Mouse (Mus musculus): ENCODE data around the gene Smarca2. TPM values are rescaled to one million over a fixed set of nuclear protein-coding genes. Genes with fewer than 3 reads are reported as not detected.

Smarca2 gene
- polyA plus RNA-seq, 1 experiment from 2014 or later = 66.1 TPM

- no peaks in the 10 kb centered on the region for H3K4me1 ChIP-seq (ENCODE audit: control insufficient read depth, insufficient read depth, low read length)
- no peak overlapping the region for H3K27ac ChIP-seq (ENCODE audit: low read length)
- H3K27me3 ChIP-seq (ENCODE audit: control insufficient read depth, insufficient read depth, low read length) = no peaks in the 10 kb centered on the region
- peaks cover 30% of the 10 kb centered on the region for H3K36me3 ChIP-seq (ENCODE audit: control insufficient read depth, insufficient read depth, low read length)
- 92% methylated on average over 8 of the region's 8 CpGs for WGBS
- H3K9ac ChIP-seq (replicated peaks; ENCODE audit: low read depth, low read length) = no peak overlapping the region
- no peak overlapping the region for H3K4me3 ChIP-seq (ENCODE audit: low read depth, low read length)
- H3K4me2 ChIP-seq (replicated peaks; ENCODE audit: low read depth, low read length) = no peak overlapping the region
- H3K9me3 ChIP-seq (ENCODE audit: control insufficient read depth, low read depth, low read length) = no peaks in the 10 kb centered on the region
- no peak for ATAC-seq (ENCODE audit: insufficient number of reproducible peaks, insufficient read depth, low FRiP score, low read depth)
Measured at GRCm38 (mm10) chr19:26683731-26684130, 78.9 kb downstream of the Smarca2 start.

GRCm38 (mm10) chr19:26690516-26690915, 85.7 kb downstream of the Smarca2 start:
- Histone ChIP-seq H3K9me3 (ENCODE audit: control insufficient read depth, low read depth, low read length) (no peaks in the 10 kb centered on the region), H3K27me3 (ENCODE audit: control insufficient read depth, insufficient read depth, low read length) (no peaks in the 10 kb centered on the region), H3K4me2 (replicated peaks; ENCODE audit: low read depth, low read length) (no peak overlapping the region), H3K9ac (replicated peaks; ENCODE audit: low read depth, low read length) (no peak overlapping the region), H3K4me1 (ENCODE audit: control insufficient read depth, insufficient read depth, low read length) (no peaks in the 10 kb centered on the region), H3K36me3 (ENCODE audit: control insufficient read depth, insufficient read depth, low read length) (peaks cover 21% of the 10 kb centered on the region; the same call in 1 of the 2 replicates), H3K27ac (ENCODE audit: low read length) (no peak overlapping the region), H3K4me3 (ENCODE audit: low read depth, low read length) (no peak overlapping the region)
- 61% methylated on average over 4 of the region's 4 CpGs for WGBS
- no peak for ATAC-seq (ENCODE audit: insufficient number of reproducible peaks, insufficient read depth, low FRiP score, low read depth)

- Histone ChIP-seq H3K4me2 (replicated peaks; ENCODE audit: low read depth, low read length) (no peak overlapping the region), H3K4me3 (ENCODE audit: low read depth, low read length) (no peak overlapping the region), H3K4me1 (ENCODE audit: control insufficient read depth, insufficient read depth, low read length) (no peaks in the 10 kb centered on the region), H3K9me3 (ENCODE audit: control insufficient read depth, low read depth, low read length) (no peaks in the 10 kb centered on the region), H3K27me3 (ENCODE audit: control insufficient read depth, insufficient read depth, low read length) (no peaks in the 10 kb centered on the region), H3K27ac (ENCODE audit: low read length) (no peak overlapping the region), H3K9ac (replicated peaks; ENCODE audit: low read depth, low read length) (no peak overlapping the region), H3K36me3 (ENCODE audit: control insufficient read depth, insufficient read depth, low read length) (peaks cover 15% of the 10 kb centered on the region; the same call in 1 of the 2 replicates)
- 52% methylated on average over 4 of the region's 4 CpGs for WGBS
- ATAC-seq (ENCODE audit: insufficient number of reproducible peaks, insufficient read depth, low FRiP score, low read depth) = no peak
Measured at GRCm38 (mm10) chr19:26697107-26697506, 92.3 kb downstream of the Smarca2 start.

GRCm38 (mm10) chr19:26704545-26705209, 99.8 kb downstream of the Smarca2 start:
- 56% methylated on average over 10 of the region's 10 CpGs for whole genome bisulfite sequencing
- 0 out of 2 replicates have a peak, but pooled peaks cover 3% of the 10 kb centered on the region for H3K4me1 ChIP-seq (ENCODE audit: control insufficient read depth, insufficient read depth, low read length)
- no peaks in the 10 kb centered on the region for H3K27me3 ChIP-seq (ENCODE audit: control insufficient read depth, insufficient read depth, low read length)
- peak; percentile 33; the same call in 1 of the 2 replicates for ATAC-seq (ENCODE audit: insufficient number of reproducible peaks, insufficient read depth, low FRiP score, low read depth)
- H3K9ac ChIP-seq (replicated peaks; ENCODE audit: low read depth, low read length) = no peak overlapping the region
- no peaks in the 10 kb centered on the region; the same call in 1 of the 2 replicates for H3K36me3 ChIP-seq (ENCODE audit: control insufficient read depth, insufficient read depth, low read length)
- H3K27ac ChIP-seq (ENCODE audit: low read length) = no peak overlapping the region
- no peak overlapping the region for H3K4me2 ChIP-seq (replicated peaks; ENCODE audit: low read depth, low read length)
- H3K4me3 ChIP-seq (ENCODE audit: low read depth, low read length) = no peak overlapping the region
- no peaks in the 10 kb centered on the region for H3K9me3 ChIP-seq (ENCODE audit: control insufficient read depth, low read depth, low read length)

- WGBS = 58% methylated on average over 5 of the region's 5 CpGs
- ATAC-seq (ENCODE audit: insufficient number of reproducible peaks, insufficient read depth, low FRiP score, low read depth) = no peak
- Histone ChIP-seq H3K27ac (ENCODE audit: low read length) (no peak overlapping the region), H3K9ac (replicated peaks; ENCODE audit: low read depth, low read length) (no peak overlapping the region), H3K4me2 (replicated peaks; ENCODE audit: low read depth, low read length) (no peak overlapping the region), H3K9me3 (ENCODE audit: control insufficient read depth, low read depth, low read length) (no peaks in the 10 kb centered on the region), H3K4me1 (ENCODE audit: control insufficient read depth, insufficient read depth, low read length) (0 out of 2 replicates have a peak, but pooled peaks cover 3% of the 10 kb centered on the region), H3K27me3 (ENCODE audit: control insufficient read depth, insufficient read depth, low read length) (no peaks in the 10 kb centered on the region), H3K4me3 (ENCODE audit: low read depth, low read length) (no peak overlapping the region), H3K36me3 (ENCODE audit: control insufficient read depth, insufficient read depth, low read length) (no peaks in the 10 kb centered on the region; the same call in 1 of the 2 replicates)
Measured at GRCm38 (mm10) chr19:26706910-26707309, 102.1 kb downstream of the Smarca2 start.

GRCm38 (mm10) chr19:26709095-26709494, 104.2 kb downstream of the Smarca2 start:
- WGBS = 19% methylated on average over 12 of the region's 12 CpGs
- Histone ChIP-seq H3K36me3 (ENCODE audit: control insufficient read depth, insufficient read depth, low read length) (no peaks in the 10 kb centered on the region; the same call in 1 of the 2 replicates), H3K27ac (ENCODE audit: low read length) (no peak overlapping the region), H3K4me1 (ENCODE audit: control insufficient read depth, insufficient read depth, low read length) (0 out of 2 replicates have a peak, but pooled peaks cover 3% of the 10 kb centered on the region), H3K9ac (replicated peaks; ENCODE audit: low read depth, low read length) (no peak overlapping the region), H3K27me3 (ENCODE audit: control insufficient read depth, insufficient read depth, low read length) (no peaks in the 10 kb centered on the region), H3K4me3 (ENCODE audit: low read depth, low read length) (no peak overlapping the region), H3K9me3 (ENCODE audit: control insufficient read depth, low read depth, low read length) (no peaks in the 10 kb centered on the region), H3K4me2 (replicated peaks; ENCODE audit: low read depth, low read length) (no peak overlapping the region)
- 0 out of 2 replicates have a peak, but pooled peaks have one; percentile 42 for ATAC-seq (ENCODE audit: insufficient number of reproducible peaks, insufficient read depth, low FRiP score, low read depth)

- Histone ChIP-seq H3K27ac (ENCODE audit: low read length) (no peak overlapping the region), H3K4me2 (replicated peaks; ENCODE audit: low read depth, low read length) (no peak overlapping the region), H3K36me3 (ENCODE audit: control insufficient read depth, insufficient read depth, low read length) (no peaks in the 10 kb centered on the region; the same call in 1 of the 2 replicates), H3K9me3 (ENCODE audit: control insufficient read depth, low read depth, low read length) (no peaks in the 10 kb centered on the region), H3K4me1 (ENCODE audit: control insufficient read depth, insufficient read depth, low read length) (0 out of 2 replicates have a peak, but pooled peaks cover 3% of the 10 kb centered on the region), H3K4me3 (ENCODE audit: low read depth, low read length) (no peak overlapping the region), H3K9ac (replicated peaks; ENCODE audit: low read depth, low read length) (no peak overlapping the region), H3K27me3 (ENCODE audit: control insufficient read depth, insufficient read depth, low read length) (no peaks in the 10 kb centered on the region)
- ATAC-seq (ENCODE audit: insufficient number of reproducible peaks, insufficient read depth, low FRiP score, low read depth) = no peak
- WGBS = 37% methylated on average over 2 of the region's 2 CpGs
Measured at GRCm38 (mm10) chr19:26711268-26711667, 106.4 kb downstream of the Smarca2 start.

GRCm38 (mm10) chr19:26716217-26716616, 111.4 kb downstream of the Smarca2 start:
- Histone ChIP-seq H3K9me3 (ENCODE audit: control insufficient read depth, low read depth, low read length) (no peaks in the 10 kb centered on the region), H3K4me2 (replicated peaks; ENCODE audit: low read depth, low read length) (no peak overlapping the region), H3K27me3 (ENCODE audit: control insufficient read depth, insufficient read depth, low read length) (no peaks in the 10 kb centered on the region), H3K9ac (replicated peaks; ENCODE audit: low read depth, low read length) (no peak overlapping the region), H3K36me3 (ENCODE audit: control insufficient read depth, insufficient read depth, low read length) (peaks cover 5% of the 10 kb centered on the region; the same call in 1 of the 2 replicates), H3K27ac (ENCODE audit: low read length) (no peak overlapping the region), H3K4me1 (ENCODE audit: control insufficient read depth, insufficient read depth, low read length) (no peaks in the 10 kb centered on the region; the same call in 1 of the 2 replicates), H3K4me3 (ENCODE audit: low read depth, low read length) (no peak overlapping the region)
- no peak for ATAC-seq (ENCODE audit: insufficient number of reproducible peaks, insufficient read depth, low FRiP score, low read depth)
- WGBS = 70% methylated on average over 9 of the region's 9 CpGs

All from stomach, embryonic 14.5 days (tissue).